Mouse (Mus musculus) hindlimb bud, embryonic 11.5 days (tissue): Measurements from ENCODE around the gene Gm3402.
"Not testable (repeated sequence)": the region's sequence is repeated elsewhere in the genome, so short reads cannot be mapped to it uniquely, and the experiment has no call there.

Experiments
- DNase-seq: peaks from one replicate; pipeline ENCODE4 v3.0.0-alpha.2; 2012; ENCODE audit warnings: low read depth, low spot score; ENCODE audit errors: extremely low spot score

The Gm3402 gene

DNA sequence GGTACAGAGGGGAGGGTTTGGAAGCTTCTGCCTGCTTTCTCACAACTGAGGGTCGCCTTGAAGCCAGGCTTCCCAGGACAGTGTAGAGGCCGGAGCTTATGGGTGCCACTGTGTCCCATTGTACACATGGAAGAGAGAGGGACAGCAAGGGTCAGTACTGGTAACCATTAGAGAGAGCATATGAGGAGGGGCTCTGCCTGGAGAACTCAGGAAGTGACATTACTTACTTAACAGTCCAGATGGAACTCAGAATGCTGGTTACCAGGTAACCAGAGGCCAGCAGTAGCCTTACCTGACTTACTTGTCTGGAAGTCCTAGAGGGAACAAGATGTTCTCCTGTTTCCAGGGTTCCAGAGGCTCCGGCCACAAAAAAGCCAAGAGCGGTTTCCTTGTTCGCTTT is at the start of gene Gm3402:
Gene Gm3402, plus strand, starts transcription at position 301 of the 400 bp plus-strand sequence.
- DNase-seq, result not testable (repeated sequence)

DNA sequence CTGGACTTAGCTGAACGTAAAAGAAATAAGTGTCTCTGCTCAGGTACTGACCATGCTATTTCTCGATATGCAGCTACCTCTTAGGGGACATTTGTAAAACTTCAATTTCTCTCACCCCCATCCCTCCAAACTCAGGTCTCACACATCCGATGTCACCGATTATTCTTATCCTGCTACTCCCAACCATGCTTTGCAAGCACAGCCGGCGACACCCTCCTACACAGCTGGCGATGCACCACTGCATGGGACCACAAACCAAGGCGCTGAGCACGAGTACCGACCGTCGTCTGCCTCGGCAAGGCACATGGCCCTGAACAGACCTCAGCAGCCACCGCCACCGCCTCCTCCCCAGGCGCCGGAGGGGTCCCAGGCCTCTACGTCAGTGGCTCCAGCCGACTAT is 47.3 kb upstream of the Gm3402 start:
- no peak for DNase-seq

DNA sequence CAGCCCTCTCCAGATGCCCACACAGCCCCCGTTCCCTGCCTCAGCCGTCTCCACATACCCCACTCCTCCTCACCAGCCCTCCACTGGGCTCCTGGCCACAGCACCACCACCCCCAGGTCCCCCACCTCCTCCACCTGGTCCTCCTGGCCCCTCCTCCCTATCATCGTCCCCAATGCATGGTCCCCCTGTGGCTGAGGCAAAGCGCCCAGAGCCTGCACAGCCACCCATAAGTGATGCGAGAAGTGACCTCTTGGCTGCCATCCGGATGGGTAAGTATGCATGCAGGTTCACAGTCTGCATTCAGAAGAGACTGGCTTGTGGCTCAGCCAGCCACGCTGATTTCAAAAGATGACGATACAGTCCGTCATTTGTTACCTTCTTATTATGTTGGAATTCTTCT is 45.6 kb upstream of the Gm3402 start:
- DNase-seq, result no peak

DNA sequence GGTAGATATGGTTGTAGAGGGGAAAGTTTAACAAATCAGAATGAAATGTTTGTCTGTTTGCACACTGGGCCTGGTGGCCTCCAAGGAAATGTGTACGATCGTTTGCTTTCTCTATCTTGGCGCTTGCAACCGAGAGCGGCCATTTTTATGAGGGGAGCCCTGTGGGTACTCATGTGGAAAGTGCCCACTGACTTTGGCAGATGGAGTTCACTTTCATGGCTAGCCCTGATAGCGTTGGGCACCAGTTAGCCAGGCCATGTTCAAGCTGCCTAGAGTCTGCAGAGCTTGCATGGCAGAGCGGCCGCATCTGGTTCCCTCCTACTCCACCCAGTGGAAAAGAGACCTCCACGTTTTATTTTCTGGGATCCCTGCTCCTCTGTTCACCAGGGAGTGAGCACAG is 43.1 kb upstream of the Gm3402 start:
- no peak for DNase-seq

DNA sequence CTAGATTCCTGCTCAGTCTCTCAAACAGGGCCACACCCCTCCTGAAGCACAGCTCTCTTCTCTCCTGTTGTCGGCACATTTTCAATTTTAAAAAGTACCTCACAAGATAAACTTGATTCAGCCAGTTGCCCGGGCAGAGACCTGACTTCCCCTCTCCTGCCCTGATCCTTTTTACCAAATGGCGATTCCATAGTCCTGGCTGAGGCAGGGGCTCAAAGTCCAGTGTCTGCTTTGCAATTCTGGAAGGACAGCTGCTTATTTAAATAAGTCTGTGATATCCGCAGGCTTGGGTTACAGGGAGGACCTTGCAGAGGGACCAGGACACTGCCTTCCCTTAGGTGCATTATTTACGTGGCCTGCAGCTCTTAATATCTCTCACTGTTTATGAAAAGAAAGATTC is 42.6 kb upstream of the Gm3402 start:
- no peak for DNase-seq

DNA sequence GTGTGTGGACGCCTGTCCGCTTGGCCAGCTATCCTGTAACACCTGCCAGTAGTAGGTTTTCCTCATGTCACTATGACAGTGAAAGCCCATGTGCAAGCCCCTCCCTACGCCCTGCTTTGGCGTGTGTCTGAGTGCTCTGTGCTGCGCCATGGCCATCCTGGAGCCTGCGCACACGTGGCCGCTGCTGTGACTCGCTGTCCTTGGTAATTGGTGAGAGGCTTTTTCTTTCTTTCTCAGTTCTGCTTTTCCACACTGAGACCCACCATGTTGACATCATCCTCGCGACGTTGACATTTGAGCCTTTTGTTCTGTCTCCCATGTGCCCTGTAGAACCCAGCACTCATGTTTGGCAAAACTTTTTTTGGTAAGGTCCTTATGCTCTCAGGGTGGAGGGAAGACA is 42.1 kb upstream of the Gm3402 start:
- no peak for DNase-seq

DNA sequence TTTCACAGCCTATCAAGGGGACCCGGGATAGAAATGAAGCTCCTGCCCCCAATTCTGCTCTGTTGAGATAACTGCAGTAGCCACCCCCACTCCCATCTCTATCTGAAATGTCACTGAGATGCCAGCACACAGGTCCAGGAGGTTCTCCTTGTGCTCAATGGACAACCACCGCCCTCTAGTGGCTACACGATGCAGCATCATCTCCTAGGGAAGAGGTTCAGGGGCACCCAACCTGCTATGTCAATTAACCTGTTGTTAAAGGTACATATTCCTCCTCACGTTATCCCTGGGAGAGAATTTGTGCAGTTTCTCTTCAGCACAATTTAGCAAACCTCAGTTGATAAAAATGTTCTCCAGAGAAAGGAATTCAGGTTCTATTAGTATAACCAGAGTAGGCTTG is 34.4 kb upstream of the Gm3402 start:
- DNase-seq, result not testable (repeated sequence)

DNA sequence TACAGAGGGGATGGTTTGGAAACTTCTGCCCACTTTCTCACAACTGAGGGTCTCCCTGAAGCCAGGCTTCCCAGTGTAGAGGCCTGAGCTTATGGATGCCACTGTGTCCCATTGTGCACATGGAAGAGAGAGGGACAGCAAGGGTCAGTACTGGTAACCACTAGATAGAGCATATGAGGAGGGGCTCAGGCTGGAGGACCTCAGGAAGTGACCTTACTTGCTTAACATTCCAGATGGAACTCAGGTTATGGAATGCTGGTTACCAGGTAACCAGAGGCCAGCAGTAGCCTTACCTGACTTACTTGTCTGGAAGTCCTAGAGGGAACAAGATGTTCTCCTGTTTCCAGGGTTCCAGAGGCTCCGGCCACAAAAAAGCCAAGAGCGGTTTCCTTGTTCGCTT is 32.3 kb upstream of the Gm3402 start, which contains the start of gene Gm6408:
Gene Gm6408, plus strand, starts transcription at position 301 of the 400 bp plus-strand sequence.
- DNase-seq, result not testable (repeated sequence)

DNA sequence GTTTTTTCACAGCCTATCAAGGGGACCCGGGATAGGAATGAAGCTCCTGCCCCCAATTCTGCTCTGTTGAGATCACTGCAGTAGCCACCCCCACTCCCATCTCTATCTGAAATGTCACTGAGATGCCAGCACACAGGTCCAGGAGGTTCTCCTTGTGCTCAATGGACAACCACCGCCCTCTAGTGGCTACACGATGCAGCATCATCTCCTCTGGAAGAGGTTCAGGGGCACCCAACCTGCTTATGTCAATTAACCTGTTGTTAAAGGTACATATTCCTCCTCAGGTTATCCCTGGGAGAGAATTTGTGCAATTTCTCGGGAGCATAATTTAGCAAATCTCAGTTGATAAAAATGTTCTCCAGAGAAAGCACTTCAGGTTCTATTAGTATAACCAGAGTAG is 25.0 kb upstream of the Gm3402 start:
- not testable (repeated sequence) for DNase-seq

DNA sequence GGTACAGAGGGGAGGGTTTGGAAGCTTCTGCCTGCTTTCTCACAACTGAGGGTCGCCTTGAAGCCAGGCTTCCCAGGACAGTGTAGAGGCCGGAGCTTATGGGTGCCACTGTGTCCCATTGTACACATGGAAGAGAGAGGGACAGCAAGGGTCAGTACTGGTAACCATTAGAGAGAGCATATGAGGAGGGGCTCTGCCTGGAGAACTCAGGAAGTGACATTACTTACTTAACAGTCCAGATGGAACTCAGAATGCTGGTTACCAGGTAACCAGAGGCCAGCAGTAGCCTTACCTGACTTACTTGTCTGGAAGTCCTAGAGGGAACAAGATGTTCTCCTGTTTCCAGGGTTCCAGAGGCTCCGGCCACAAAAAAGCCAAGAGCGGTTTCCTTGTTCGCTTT is 22.9 kb upstream of the Gm3402 start, which contains the start of gene Gm6370:
Gene Gm6370, plus strand, starts transcription at position 301 of the 400 bp plus-strand sequence.
- DNase-seq, result not testable (repeated sequence)

DNA sequence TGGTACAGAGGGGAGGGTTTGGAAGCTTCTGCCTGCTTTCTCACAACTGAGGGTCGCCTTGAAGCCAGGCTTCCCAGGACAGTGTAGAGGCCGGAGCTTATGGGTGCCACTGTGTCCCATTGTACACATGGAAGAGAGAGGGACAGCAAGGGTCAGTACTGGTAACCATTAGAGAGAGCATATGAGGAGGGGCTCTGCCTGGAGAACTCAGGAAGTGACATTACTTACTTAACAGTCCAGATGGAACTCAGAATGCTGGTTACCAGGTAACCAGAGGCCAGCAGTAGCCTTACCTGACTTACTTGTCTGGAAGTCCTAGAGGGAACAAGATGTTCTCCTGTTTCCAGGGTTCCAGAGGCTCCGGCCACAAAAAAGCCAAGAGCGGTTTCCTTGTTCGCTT is 11.8 kb upstream of the Gm3402 start, which contains the start of gene 4930449I24Rik:
Gene 4930449I24Rik, plus strand, starts transcription at position 301 of the 400 bp plus-strand sequence.
- DNase-seq, result not testable (repeated sequence)

DNA sequence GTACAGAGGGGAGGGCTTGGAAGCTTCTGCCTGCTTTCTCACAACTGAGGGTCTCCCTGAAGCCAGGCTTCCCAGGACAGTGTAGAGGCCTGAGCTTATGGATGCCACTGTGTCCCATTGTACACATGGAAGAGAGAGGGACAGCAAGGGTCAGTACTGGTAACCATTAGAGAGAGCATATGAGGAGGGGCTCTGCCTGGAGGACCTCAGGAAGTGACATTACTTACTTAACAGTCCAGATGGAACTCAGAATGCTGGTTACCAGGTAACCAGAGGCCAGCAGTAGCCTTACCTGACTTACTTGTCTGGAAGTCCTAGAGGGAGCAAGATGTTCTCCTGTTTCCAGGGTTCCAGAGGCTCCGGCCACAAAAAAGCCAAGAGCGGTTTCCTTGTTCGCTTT is 11.6 kb downstream of the Gm3402 start, which contains the start of gene Gm3404:
Gene Gm3404, plus strand, starts transcription at position 301 of the 400 bp plus-strand sequence.
- not testable (repeated sequence) for DNase-seq

DNA sequence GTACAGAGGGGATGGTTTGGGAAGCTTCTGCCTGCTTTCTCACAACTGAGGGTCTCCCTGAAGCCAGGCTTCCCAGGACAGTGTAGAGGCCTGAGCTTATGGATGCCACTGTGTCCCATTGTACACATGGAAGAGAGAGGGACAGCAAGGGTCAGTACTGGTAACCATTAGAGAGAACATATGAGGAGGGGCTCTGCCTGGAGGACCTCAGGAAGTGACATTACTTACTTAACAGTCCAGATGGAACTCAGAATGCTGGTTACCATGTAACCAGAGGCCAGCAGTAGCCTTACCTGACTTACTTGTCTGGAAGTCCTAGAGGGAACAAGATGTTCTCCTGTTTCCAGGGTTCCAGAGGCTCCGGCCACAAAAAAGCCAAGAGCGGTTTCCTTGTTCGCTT is 23.4 kb downstream of the Gm3402 start, which contains the start of gene Gm3409:
Gene Gm3409, plus strand, starts transcription at position 301 of the 400 bp plus-strand sequence.
- not testable (repeated sequence) for DNase-seq

DNA sequence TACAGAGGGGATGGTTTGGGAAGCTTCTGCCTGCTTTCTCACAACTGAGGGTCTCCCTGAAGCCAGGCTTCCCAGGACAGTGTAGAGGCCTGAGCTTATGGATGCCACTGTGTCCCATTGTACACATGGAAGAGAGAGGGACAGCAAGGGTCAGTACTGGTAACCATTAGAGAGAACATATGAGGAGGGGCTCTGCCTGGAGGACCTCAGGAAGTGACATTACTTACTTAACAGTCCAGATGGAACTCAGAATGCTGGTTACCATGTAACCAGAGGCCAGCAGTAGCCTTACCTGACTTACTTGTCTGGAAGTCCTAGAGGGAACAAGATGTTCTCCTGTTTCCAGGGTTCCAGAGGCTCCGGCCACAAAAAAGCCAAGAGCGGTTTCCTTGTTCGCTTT is 41.9 kb downstream of the Gm3402 start, which contains the start of gene Gm3415:
Gene Gm3415, plus strand, starts transcription at position 301 of the 400 bp plus-strand sequence.
- DNase-seq, result not testable (repeated sequence)

DNA sequence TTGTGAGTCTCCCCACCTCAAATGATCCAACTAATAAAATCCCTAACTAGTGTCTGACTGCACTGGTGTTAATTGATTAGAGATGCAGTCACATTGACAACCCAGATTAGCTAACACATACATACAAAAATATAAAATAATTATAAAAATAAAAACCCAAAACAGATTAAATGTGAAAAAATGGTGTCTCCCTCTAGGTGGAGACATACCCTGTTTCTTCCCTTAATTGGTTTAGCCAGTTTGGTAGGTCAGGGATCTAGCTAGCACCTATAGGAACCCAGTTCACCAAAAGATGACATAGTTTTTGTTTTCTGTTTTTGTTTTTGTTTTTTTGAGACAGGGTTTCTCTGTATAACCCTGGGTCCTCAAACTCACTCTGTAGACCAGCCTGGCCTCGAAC is 50.3 kb downstream of the Gm3402 start:
- no peak for DNase-seq
